Mouse (Mus musculus): ENCODE data around the gene Mark1. TPM values are rescaled to one million over a fixed set of nuclear protein-coding genes. Genes with fewer than 3 reads are reported as not detected.

Mark1 gene
- polyA plus RNA-seq (2015; fragmentation: Nextera tagmentation; extraction: Ambion mirVana), result 13.0 TPM in 2 replicates

DNA sequence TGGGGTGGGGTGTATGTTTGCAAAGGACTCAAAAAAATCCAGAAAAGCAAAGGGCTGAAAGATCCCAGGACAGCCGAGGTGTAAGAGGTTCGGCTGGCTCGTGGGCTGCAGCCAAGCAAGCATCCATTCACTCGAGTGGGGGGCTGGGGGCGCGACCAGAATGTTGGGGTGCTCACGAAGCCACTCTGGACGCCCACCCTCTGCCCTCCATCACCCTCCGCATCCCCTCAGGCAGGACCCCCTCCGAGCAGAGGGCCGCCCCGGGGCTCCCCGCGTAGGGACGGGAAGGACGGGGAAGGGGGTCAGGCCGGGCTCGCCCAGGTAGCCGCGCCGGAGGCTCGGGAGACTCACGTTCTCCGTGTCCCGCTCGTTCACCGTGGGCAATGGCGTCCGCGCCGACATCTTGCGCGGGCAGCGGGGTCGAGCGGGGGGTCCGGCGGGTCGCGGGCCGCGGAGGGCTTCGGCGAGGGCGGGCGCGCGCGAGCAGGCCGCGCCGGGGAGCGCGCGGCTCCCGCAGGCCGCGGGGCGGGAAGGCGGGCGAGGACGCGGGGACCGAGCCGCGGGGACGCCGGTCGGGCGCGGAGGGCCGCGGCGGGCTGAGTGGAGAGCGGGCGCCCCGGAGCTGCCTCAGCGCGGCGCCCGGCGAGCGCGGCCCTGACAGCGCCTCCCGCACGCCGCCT, at the start of gene Mark1:
Gene Mark1, minus strand, starts transcription at position 500 of the 680 bp plus-strand sequence.
- H3K9ac ChIP-seq (replicated peaks), result peak within 1 kb of the TSS; percentile 97
- peak within 1 kb of the TSS; percentile 79 for H3K4me2 ChIP-seq (replicated peaks)
- H3K4me1 ChIP-seq (replicated peaks), result peaks cover 35% of the 10 kb centered on the region
- WGBS, result 0% methylated on average over 55 of the region's 88 CpGs
- ATAC-seq, result peak; percentile 67
- no peaks in the 10 kb centered on the region for H3K27me3 ChIP-seq
- no peaks in the 10 kb centered on the region for H3K9me3 ChIP-seq
- H3K27ac ChIP-seq, result peak within 1 kb of the TSS; percentile 94
- H3K36me3 ChIP-seq, result no peaks in the 10 kb centered on the region
- H3K4me3 ChIP-seq (replicated peaks), result peak within 1 kb of the TSS; percentile 81

DNA sequence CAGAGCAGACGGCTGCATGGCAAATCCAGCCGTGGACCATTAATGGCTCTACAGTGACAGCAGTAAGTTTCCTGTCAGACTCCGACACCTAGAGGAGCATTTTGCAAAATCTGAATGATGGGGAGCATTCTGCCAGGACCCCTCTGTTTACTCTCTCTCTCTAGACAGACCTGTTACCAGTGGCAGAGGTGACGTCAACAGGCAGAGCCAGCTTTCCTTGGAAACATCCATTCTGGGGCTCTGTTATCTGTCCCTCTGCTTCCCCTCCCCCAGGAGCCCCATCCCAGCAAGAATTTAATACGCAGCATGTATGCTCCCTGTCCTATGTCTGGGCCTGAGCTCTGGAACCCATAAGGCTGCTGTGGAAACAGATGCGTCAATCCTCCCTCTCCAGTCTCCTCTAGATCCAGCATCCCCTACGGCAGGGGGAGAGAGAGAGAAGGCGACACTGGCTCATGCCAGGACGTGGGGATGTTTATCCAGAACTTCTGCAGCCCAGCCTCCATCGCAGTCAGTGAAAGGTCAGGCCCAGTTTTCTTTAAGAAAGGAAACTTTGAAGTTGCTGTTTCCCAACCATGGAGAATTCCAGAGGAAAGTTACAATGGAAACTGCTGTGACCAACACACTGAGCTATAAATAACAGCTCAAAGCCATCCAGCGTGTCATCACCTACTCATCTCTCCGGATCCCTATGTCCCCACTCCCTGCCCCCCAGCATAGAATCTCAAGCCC, 48.3 kb upstream of the Mark1 start:
- WGBS, result 86% methylated on average over 12 of the region's 12 CpGs
- no peak overlapping the region for H3K9ac ChIP-seq (replicated peaks)

DNA sequence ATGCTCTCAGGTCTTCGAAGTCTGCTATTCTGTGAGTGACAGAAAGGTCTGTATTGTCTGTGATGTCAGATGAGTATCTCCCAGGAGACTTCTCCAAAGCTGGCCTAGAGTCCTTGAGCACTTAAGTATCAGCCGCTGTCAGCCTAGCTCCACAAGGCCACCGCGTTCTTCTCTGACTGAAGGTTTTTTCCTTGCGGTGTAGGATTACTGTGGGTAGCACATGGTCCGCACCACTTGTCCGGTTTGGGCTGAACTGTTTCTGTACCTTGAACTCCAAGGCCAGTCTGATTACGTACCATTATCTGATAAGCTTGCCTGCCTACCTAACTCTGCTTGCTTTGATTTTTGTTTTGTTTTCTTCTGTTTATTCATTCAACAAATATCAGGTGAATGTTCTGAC, 47.1 kb upstream of the Mark1 start:
- Histone ChIP-seq H3K4me1 (replicated peaks) (no peaks in the 10 kb centered on the region), H3K4me3 (replicated peaks) (no peak overlapping the region), H3K4me2 (replicated peaks) (no peak overlapping the region), H3K9ac (replicated peaks) (no peak overlapping the region), H3K9me3 (no peaks in the 10 kb centered on the region), H3K27ac (no peak overlapping the region), H3K36me3 (no peaks in the 10 kb centered on the region), H3K27me3 (no peaks in the 10 kb centered on the region)
- WGBS, result 93% methylated on average over 8 of the region's 8 CpGs
- ATAC-seq, result no peak

More for the DNA sequence above, 48.3 kb upstream of the Mark1 start:
- Histone ChIP-seq H3K4me3 (replicated peaks) (no peak overlapping the region), H3K36me3 (no peaks in the 10 kb centered on the region), H3K27ac (no peak overlapping the region), H3K27me3 (no peaks in the 10 kb centered on the region), H3K4me2 (replicated peaks) (no peak overlapping the region), H3K9me3 (no peaks in the 10 kb centered on the region), H3K4me1 (replicated peaks) (no peaks in the 10 kb centered on the region)
- ATAC-seq, result no peak

DNA sequence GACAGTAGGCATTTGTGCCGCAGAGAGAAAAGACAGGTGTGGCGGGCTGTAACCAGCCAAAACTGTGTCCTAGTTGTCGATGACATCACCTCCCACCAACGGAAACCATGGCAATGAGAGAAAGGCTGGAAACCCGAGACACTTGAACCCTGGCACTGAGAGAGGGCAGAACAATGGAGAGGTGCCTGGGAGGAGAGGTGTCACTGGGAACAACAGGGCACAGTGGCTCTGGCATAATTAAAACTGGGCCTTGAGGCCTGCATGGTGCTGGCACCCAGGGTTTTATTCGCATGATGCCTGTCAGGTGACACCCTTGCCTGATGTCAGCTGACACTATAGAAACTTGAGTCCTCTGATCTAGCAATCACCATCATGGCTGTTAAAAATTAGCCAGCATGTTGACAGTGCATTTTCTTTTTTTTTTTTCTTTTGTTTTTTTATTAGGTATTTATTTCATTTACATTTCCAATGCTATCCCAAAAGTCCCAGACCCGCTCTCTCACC, 38.9 kb upstream of the Mark1 start:
- Histone ChIP-seq H3K4me3 (replicated peaks) (no peak overlapping the region), H3K4me2 (replicated peaks) (no peak overlapping the region), H3K27me3 (no peaks in the 10 kb centered on the region), H3K4me1 (replicated peaks) (no peaks in the 10 kb centered on the region), H3K9me3 (no peaks in the 10 kb centered on the region), H3K9ac (replicated peaks) (no peak overlapping the region), H3K36me3 (no peaks in the 10 kb centered on the region), H3K27ac (no peak overlapping the region)
- ATAC-seq, result no peak
- WGBS, result 69% methylated on average over 7 of the region's 7 CpGs

DNA sequence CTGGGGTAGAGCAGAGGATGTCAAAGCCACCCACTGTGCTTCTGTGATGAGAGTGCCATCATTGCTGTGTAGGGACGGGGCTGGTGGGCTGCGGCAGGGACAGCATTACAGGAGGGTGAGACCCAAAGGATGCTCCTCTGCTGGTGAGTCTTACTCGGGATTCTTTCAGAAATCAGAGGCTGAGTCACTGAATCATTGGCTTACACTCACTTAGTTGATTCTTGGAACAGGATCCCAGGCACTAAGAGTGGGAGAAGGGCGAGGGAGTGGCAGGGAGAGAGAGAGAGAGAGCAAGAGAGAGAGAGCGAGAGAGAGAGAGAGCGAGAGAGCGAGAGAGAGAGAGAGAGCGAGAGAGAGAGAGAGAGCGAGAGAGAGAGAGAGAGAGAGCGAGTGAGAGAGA, 31.2 kb upstream of the Mark1 start:
- Histone ChIP-seq H3K4me3 (replicated peaks) (no peak overlapping the region), H3K4me1 (replicated peaks) (no peaks in the 10 kb centered on the region), H3K9me3 (no peaks in the 10 kb centered on the region), H3K4me2 (replicated peaks) (no peak overlapping the region), H3K9ac (replicated peaks) (no peak overlapping the region), H3K27me3 (no peaks in the 10 kb centered on the region), H3K36me3 (no peaks in the 10 kb centered on the region), H3K27ac (no peak overlapping the region)
- no peak for ATAC-seq
- 84% methylated on average over 9 of the region's 10 CpGs for WGBS

DNA sequence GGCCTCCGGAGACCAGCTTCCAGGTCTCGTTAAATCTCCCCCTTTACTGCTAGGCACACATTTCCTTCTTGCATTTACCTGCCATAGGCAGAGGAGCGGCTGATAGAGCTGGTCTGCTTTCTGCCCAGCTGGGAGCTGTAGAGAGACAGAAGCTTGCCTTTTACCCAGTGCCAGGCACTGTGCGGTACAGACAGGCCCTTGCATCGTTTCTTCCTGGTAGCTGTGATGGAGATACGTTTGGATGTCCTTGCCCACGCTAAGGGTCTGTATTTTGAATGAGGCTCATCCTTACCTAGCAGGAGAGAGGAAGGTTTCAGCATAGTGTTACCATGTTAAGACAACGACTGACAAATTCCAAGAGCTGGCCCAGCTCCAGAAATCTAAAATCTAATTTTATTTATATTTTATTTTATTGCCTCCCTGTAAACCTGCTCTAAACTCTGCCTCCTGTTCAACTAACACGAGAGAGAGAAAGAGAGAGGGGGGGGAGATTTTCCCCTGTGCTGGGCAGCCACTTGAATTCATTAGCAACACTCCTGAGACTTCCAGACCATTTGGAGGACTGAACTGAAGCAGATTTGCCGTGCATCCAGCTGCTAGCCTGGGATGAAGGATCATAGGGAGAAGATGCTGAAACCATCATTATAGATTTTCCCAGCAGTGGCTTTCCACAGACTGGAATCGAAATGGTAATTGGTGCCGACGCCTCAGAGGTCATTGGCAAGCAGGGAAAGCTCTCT, 21.2 kb upstream of the Mark1 start:
- Histone ChIP-seq H3K4me3 (replicated peaks) (no peak overlapping the region), H3K9me3 (no peaks in the 10 kb centered on the region), H3K9ac (replicated peaks) (no peak overlapping the region; the same call in 1 of the 2 replicates), H3K4me1 (replicated peaks) (peaks cover 16% of the 10 kb centered on the region), H3K36me3 (no peaks in the 10 kb centered on the region), H3K4me2 (replicated peaks) (no peak overlapping the region), H3K27ac (peak overlapping the region; percentile 61; the same call in 1 of the 2 replicates), H3K27me3 (no peaks in the 10 kb centered on the region)
- 63% methylated on average over 13 of the region's 13 CpGs for WGBS
- peak; percentile 74 for ATAC-seq

DNA sequence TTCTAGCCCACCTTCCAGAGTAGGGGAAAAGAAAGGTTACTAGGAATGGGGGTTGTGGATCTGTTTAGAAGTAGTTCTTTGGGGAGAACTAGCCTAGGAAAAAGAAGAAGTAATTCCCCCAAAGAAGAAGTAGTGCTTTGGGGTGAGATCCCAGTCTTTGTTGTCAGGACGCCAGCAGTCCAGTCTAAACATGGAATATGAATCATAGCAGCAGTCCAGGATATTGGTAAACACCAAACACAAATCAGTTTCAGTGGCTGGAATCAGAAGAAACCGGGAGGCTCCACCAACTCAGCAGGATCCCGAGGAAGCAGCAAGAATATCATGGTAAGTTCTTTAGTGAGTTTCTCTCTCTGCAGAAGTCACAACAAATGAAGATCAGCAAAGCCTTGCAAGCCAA, 13.2 kb upstream of the Mark1 start:
- no peaks in the 10 kb centered on the region for H3K4me1 ChIP-seq (replicated peaks)
- H3K27ac ChIP-seq, result no peak overlapping the region
- H3K36me3 ChIP-seq, result no peaks in the 10 kb centered on the region
- no peak for ATAC-seq
- no peak overlapping the region for H3K4me3 ChIP-seq (replicated peaks)
- H3K27me3 ChIP-seq, result no peaks in the 10 kb centered on the region
- 87% methylated on average over 3 of the region's 3 CpGs for whole genome bisulfite sequencing
- no peak overlapping the region for H3K9ac ChIP-seq (replicated peaks)
- H3K9me3 ChIP-seq, result no peaks in the 10 kb centered on the region
- no peak overlapping the region for H3K4me2 ChIP-seq (replicated peaks)

DNA sequence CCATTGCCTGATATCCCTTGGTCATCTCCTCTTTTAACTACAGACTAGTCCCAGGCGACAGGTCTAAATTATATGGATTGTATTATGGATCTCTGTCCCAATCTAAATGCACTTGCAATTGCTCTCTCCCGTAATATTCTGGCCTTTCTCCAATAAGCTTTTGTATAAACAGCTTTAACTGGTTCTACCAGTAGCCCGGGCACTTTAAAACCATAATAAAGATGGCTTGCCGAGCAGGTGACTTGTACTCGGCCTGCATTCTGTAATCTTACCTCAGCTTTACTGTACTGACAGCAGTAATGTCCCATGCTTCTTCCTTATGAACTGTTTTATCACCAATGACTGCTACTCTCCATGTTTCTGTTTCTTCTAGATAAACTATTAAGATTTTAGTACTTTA, 7.7 kb upstream of the Mark1 start:
- ATAC-seq, result no peak
- H3K9ac ChIP-seq (replicated peaks), result no peak overlapping the region
- no peaks in the 10 kb centered on the region for H3K9me3 ChIP-seq
- no peaks in the 10 kb centered on the region for H3K4me1 ChIP-seq (replicated peaks)
- H3K36me3 ChIP-seq, result no peaks in the 10 kb centered on the region
- no peak overlapping the region for H3K4me3 ChIP-seq (replicated peaks)
- H3K27ac ChIP-seq, result no peak overlapping the region
- WGBS, result 87% methylated on average over 5 of the region's 5 CpGs
- no peaks in the 10 kb centered on the region for H3K27me3 ChIP-seq
- H3K4me2 ChIP-seq (replicated peaks), result no peak overlapping the region

DNA sequence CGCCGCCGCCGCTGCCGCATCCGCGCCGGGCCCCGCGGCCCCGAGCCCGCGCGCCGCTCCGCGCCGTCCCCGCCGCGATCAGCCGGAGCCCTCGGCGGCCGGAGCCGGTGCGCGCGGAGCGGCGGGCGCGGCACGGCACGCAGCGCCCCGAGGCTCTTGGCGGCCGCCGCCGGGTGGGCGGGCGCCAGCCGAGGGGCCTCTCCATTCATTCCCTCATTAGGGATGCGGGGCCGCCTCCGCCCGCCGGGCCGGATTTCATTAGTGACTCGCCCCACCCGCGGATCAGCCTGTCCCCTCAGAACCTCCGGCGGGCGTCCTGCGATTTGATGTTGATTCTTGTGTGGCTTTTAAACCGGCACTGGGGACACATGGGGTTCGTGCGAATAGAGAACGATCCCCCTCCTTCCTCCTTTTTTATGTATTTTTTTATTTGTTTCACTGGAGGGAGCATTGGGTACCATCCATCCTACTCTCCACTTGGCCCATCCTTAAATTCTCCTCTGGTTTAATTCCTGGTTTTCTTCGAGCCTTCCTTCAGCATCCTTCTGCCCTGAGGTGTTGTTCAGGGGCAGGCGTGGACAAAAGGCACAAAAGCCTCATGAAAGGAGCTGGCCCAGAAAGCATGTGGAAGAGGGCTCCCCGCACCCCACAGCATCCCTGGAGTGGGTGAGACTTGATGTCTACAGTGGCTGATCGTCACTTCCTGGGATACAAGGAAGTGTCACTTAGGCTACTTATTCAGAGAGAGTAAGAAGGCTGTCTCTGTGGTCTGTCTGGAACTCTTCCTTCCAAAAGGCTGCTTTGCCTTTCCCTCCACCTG, 620 bp upstream of the Mark1 start:
- Histone ChIP-seq H3K4me3 (replicated peaks) (peak overlapping the region; percentile 81), H3K27me3 (no peaks in the 10 kb centered on the region), H3K4me1 (replicated peaks) (peaks cover 32% of the 10 kb centered on the region), H3K36me3 (no peaks in the 10 kb centered on the region), H3K9ac (replicated peaks) (peak overlapping the region; percentile 97), H3K9me3 (no peaks in the 10 kb centered on the region), H3K4me2 (replicated peaks) (peak overlapping the region; percentile 79), H3K27ac (peak overlapping the region; percentile 94)
- ATAC-seq, result peak; percentile 73
- WGBS, result under 1% methylated on average over 33 of the region's 65 CpGs

DNA sequence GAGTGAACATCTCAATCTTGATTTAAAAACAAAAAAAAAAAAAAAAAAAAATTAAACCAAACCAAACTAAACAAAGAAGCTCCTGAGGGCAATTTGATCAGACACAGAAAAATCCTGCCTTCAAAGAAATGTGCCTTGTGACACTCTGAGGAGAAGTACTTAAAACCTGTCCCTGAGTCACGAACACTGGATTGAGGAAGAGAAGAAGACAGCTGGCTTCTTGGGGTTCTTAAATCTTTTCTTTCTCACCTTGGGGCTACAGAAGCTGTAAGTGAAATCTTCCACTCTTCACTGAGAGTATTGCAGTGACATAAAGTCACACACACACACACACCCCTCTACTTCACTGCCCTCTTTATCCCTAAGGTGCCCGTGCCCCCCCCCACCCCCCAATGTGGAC, 739 bp downstream of the Mark1 start:
- H3K9ac ChIP-seq (replicated peaks), result peak overlapping the region; percentile 97
- peaks cover 40% of the 10 kb centered on the region for H3K4me1 ChIP-seq (replicated peaks)
- peak overlapping the region; percentile 81 for H3K4me3 ChIP-seq (replicated peaks)
- WGBS, result 5% methylated on average over 2 of the region's 2 CpGs
- no peaks in the 10 kb centered on the region for H3K9me3 ChIP-seq
- H3K27me3 ChIP-seq, result no peaks in the 10 kb centered on the region
- peak; percentile 21; the same call in 1 of the 2 replicates for ATAC-seq
- no peaks in the 10 kb centered on the region for H3K36me3 ChIP-seq
- peak overlapping the region; percentile 79 for H3K4me2 ChIP-seq (replicated peaks)
- H3K27ac ChIP-seq, result peak overlapping the region; percentile 94

DNA sequence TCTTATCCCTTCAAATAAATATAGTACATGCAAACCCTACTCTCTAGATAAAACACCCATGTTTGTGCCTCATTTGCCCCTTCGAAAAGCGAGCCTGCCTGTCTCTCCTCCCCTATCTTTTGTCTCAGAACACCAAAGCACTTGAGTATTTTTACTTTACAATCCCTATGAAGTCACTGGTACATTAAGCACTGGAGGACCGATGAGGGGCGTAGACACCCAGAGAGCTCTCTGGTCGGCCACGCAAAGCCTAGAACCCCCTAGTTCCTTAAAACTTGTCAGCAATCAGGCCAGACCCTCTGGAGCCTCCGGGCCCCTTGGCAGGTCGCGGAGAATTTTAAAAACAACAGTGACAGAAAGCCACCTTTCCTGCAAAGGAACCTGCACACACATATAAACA, 1.2 kb downstream of the Mark1 start:
- H3K9ac ChIP-seq (replicated peaks), result peak overlapping the region; percentile 97
- peak overlapping the region; percentile 81 for H3K4me3 ChIP-seq (replicated peaks)
- no peaks in the 10 kb centered on the region for H3K9me3 ChIP-seq
- H3K27me3 ChIP-seq, result no peaks in the 10 kb centered on the region
- WGBS, result 23% methylated on average over 9 of the region's 9 CpGs
- no peak for ATAC-seq
- no peaks in the 10 kb centered on the region for H3K36me3 ChIP-seq
- H3K4me2 ChIP-seq (replicated peaks), result peak overlapping the region; percentile 79
- H3K4me1 ChIP-seq (replicated peaks), result peaks cover 41% of the 10 kb centered on the region
- H3K27ac ChIP-seq, result peak overlapping the region; percentile 94
